Mouse (Mus musculus) T-helper 17 cell (primary cell): ENCODE results near the gene Slc39a11.

Experiments used
- in situ Hi-C, 2 experiments: fragments of 300-600 bp; cut with MboI, MseI; formaldehyde crosslinking; loops; 1 replicate in 1 of 2; 2 replicates in 1 of 2; pipeline ENCODE4 v1.15.1; 2025; ENCODE audit warnings: high pct_unique_total_duplicates in 2 of 2

Gene Slc39a11

DNA sequence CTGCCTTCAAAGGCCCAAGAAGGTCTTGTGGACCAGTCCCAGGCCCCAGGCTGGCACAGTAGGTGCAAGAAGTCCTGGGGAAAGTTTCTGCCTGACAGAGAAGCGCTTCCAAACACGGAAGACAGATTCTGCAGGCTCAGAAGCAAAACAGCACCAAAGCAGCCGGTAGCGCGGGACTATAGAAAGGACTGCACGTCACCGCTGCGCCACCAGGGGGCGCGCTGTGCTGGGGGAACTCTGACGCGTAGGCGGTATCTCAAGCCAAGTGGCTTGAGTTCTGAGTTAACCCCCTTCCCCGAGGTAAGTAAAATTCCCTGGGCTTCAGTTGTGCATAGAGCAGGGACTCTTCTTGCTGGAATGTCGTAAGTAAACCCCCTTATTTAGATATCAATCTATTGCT, 1.7 kb downstream of the Slc39a11 start:
- in situ Hi-C loops: no loop called here

DNA sequence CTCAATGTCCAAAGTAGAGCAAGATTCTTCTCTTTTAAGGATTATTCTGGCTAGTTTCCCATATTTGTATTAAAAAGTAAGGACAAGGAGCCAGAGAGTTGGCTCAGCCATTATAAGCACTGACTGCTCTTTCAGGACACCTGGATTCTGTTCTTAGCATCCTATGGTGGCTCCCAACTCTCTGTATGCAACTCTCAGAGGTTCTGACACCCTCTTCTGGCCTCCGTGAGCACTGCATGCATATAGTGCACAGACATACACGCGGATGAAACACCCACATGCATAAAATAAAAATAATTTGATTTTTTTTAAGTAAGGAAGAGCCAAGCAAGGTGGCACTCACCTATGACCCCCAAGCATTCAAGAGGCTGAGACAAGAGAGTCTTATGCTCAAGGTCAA, 4.7 kb downstream of the Slc39a11 start:
- in situ Hi-C loops: no loop called here

DNA sequence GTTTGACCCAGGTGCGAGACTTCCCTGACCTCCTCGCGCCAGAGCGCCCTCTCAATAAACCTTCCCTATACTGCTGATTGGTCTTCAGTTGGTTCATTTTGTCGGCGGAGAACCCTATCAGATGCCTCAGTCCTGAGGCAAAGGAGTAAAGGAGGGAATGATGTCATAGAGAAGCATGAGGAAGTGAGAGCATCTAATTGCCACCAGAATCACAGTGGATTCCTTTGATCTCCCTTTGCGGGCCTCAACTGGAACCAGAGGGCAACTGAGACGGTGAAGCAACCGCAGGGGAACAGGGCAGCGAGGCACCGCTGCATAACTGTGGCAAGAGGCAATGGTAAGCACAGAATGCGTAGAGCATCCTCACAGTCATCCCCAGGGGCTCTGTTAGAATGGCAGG, 11.2 kb downstream of the Slc39a11 start:
- in situ Hi-C loops: no loop called here

DNA sequence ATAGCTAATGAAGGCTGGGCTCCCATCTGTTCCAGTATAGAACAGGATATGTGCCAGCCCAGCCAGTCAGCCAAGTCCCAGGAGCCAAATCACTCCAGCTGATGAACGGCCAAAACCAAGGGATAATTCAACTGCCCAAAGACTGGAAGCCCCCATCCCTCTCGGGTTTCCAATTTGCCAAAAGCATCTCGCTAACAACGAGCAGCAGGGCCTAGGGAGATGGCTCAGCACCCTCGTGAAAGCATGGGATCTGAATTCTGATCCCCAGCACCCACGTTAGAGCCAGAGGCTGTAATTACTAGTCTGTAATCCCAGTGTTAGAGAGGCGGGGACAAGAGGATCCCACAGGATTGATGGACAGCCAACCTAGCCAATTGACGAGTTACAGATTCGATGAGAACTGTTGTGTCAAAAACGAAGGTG, 15.2 kb downstream of the Slc39a11 start:
- in situ Hi-C loops: no loop called here

DNA sequence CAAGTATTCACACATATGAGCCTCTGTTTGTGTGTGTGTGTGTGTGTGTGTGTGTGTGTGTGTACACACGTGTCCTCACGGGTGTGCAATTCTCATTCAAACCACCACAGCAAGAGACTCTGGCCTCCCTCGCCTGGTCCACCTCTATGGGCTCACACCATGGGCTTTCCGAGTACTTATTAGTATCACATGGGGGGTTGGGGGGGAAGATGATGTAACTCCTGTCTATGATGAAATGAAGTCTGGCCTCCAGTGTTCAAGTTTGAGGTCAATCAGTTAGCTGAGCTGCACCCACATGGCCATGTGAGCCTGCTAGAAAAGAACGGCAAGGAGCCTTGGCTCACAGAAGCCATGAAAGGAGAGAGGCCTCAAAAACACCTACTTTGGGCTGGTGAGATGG, 16.5 kb downstream of the Slc39a11 start:
- in situ Hi-C loops: no loop called here

DNA sequence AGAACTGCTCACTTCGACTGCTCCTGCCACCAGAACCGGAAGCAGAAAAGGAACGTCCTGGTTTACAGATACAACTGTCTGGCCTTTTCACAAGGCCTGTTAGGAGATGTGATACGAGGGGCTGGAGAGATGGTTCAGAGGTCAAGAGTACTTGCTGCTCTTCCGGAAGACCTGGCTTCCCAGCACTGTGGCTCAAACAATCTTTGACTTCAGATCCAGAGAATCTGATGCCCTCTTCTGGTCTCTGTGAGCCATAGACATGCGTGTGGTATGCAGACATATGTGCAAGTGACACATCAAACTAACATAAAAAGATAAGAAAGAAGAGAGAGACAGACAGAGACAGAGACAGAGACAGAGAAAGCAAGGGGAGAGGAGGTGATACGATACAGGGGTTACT, 17.6 kb downstream of the Slc39a11 start:
- in situ Hi-C loops: no loop called here

DNA sequence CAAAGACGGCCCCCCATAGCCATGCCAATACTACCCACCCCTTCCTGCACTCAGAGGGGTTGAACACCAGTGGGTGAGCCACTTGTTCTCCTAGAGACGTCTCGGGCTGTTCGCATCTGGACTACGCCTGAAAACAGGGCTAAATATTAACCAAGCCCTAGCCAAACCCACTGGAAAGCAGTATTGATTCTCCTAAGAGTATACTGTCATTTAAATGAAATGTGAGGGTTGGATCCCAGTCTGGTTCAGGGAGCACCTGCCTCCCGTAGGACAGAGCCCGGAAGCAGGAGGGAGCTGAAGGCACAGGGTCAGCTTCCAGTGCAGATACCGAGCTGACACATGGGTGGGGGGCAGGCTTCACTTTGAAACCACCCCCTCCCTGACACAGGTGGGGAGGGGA, 18.0 kb downstream of the Slc39a11 start:
- in situ Hi-C loops: no loop called here

DNA sequence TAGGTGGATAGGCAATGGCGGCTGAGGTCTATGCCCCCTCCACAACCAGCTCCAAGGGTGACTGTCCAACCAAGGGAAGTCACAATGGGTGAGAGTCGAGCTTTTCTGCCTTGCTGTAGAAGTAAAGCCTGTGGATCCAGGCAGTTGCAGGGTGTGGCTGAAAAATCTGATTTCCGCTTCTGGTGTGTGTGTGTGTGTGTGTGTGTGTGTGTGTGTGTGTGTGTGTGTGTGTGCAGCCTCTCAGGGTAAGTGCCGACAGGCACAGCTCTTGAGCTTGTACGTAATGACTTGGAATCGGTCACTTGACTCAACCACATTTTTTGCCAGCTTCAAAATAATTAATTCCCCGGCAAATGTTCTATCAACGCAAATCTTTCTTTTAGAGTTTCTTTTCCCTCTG, 18.6 kb downstream of the Slc39a11 start:
- in situ Hi-C loops: no loop called here

DNA sequence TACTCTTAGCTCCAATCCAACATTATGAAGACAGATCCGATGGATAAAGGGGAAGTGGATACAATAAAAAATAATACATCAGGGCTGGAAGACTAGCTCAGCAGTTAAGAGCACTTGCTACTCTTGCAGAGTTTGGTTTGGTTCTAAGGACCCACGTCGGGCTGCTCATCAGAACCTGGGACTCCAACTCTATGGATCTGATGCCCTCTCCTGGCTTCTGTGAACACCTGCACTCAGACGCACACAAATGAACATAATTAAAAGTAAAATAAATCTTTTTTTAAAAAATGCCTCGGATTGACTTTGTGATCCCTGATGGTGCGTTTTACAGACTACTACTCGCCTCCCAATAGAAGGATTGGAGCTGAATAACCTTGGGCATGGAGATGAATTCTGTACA, 19.2 kb downstream of the Slc39a11 start:
- in situ Hi-C loops: no loop called here

DNA sequence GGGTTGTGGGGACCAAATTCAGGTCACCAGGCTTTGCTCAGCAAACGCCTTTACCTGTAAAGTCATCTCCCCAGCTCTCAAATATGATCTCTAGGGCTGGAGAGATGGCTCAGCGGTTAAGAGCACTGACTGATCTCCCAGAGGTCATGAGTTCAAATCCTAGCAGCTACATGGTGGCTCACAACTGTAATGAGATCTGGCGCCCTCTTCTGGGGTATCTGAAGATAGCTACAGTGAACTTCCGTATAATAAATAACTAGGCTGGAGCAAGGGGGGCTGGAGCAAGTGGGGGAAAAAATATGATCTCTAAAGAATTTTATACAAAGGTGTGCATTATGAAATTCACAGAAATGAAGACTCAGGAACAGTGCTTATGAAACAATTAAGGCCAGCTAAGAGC, 22.1 kb downstream of the Slc39a11 start:
- in situ Hi-C loops: loop anchor here (5.0 kb wide), 3 partner anchors 330 to 450 kb away; no protein-coding TSS in a partner anchor

DNA sequence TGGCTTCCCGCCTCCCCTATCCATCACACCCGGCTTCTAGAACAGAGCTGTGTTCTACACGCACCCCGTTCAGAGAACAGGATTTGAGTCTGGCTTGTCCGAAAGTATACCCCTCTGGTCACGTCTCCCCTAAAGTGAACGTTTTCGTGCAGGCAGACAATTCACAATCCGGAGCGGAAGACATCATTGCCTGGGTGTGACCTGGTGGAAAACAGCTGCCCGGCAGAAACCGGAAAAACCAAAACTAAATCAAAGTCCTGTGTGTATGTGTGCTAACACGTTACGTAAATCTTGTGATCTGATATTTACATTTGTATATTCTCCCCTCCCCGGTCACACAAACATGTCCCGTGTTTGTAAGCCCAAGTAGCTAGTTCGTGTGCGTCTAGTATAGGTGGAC, 24.4 kb downstream of the Slc39a11 start:
- in situ Hi-C loops: loop anchor here (5.0 kb wide), 3 partner anchors 328 to 448 kb away; no protein-coding TSS in a partner anchor

DNA sequence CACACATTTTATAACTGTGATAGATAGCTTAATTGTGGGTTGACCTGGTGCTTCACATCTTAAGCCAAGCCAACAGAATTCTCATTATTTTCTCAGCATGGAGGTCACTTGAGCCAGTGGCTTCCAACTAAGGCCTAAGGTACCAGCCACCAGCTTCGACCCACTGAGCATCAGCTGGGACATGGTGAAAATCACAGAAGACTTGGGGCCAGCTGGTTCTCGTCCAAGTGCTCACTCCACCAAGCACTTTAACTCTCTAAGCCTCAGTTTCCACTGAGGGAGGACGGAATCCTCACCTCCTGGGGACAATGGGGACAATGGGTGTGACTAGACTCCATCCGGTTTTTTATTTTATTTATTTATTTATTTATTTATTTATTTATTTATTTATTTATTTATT, 27.9 kb downstream of the Slc39a11 start:
- in situ Hi-C loops: no loop called here

DNA sequence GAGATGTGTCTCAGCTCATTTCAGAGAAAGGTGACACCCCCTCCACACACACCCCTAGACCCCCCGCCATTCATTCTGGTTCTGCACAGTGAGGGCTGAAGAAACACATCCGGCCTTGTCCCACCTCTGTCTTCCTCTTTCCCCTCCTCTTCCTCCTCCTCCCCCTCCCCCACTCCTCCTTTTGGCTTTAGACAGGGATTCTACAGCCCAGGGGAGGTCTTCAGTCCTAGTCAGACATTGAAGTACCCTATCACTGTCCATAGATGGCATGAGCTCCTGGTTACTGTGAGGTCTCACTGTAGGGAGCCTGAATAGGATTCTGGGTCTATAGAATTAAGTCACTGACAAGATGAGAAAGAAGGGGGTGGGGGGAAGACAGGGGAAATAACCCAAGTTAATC, 28.9 kb downstream of the Slc39a11 start:
- in situ Hi-C loops: no loop called here

DNA sequence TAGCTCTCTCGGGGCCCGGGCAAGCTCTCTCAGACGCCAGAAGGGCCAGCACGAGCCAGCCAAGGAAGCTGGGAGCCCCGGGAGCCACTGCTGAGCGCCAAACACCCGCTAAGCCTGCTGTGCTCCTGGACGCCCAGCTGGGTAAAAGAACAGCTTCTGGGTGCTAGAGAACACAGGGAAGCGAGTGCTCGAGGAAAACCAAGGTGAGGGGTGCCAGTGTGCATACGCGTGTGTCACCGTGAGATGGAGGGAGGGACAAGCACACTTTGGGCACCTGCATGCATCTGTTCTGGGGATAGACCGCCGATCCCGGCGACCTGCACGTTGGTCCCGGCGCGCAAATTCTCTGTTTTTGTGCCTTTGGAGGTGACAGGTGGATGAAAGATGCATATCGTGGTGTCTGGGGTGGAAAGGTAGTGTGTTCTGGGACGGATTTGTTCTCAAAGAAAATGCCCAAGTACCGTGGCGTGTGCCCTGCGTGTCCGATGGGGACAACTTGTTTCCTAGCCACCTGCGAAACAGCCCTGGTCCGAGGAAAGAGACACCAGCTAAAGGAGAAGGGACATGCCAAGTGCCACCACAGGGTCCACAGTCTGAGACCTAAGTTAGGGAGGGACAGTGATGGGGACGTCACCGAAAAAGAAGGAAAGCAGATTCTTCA, 30.3 kb downstream of the Slc39a11 start:
- in situ Hi-C loops: loop anchor here (5.0 to 10.0 kb wide), 2 partner anchors 57 to 125 kb away; no protein-coding TSS in a partner anchor

DNA sequence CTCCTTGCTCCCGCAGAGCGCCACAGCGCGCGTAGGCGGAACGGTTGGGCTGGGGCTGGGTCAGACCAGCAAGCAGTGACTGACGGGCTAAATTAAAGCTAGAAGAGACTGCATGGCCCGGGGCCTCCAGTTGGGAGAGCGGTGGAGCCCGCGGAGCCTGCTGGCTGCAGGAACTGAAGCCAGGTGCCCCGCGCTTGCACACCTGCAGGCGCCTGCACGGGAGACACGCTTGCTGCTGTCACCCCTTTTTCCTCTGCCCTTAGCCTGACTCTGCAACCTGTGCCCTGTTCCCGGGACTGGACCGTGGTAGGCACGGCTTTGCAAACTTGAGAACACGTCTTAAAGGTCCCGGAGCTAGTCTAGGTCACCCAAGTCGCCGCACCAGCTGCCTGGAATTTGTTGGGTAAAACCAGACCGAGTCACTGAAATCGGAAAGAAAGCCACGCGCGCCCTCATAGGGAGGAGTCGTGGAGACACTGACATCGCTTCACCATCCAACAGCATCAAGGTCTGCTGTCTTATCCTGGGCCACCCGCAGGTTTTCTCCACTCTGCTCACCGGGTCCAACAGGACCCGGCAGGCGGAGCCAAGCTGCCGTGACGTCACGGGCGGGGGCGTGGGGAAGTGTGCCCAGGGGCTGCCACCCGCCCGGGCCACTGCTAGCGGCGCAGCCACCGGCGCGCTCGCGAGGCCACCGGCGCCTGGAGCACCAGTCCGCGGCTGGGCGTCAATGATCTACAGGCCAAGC, 31.0 kb downstream of the Slc39a11 start, which contains the start of gene Sstr2:
Gene Sstr2 (plus strand): TSS at position 671 of the 748 bp plus-strand sequence.
- in situ Hi-C loops: loop anchor here (5.0 to 10.0 kb wide), 2 partner anchors 57 to 124 kb away; no protein-coding TSS in a partner anchor

DNA sequence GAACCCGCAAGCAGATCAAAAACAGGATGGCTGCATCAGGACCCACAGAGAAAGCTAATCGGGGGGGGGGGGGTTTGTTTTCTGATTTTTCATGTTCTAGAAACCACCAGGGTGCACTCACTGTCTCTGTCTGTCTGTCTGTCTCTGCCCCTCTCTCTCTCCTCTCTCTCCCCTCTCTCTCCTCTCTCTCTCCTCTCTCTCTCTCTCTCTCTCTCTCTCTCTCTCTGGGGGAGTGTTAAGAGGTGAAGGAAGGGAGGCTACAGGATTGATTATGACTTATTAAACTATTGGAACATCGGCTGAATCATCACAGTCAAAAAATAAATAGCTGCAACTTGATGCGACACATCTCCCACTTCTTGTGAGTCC, 31.6 kb downstream of the Slc39a11 start:
- in situ Hi-C loops: loop anchor here (5.0 to 10.0 kb wide), 2 partner anchors 56 to 123 kb away; no protein-coding TSS in a partner anchor

DNA sequence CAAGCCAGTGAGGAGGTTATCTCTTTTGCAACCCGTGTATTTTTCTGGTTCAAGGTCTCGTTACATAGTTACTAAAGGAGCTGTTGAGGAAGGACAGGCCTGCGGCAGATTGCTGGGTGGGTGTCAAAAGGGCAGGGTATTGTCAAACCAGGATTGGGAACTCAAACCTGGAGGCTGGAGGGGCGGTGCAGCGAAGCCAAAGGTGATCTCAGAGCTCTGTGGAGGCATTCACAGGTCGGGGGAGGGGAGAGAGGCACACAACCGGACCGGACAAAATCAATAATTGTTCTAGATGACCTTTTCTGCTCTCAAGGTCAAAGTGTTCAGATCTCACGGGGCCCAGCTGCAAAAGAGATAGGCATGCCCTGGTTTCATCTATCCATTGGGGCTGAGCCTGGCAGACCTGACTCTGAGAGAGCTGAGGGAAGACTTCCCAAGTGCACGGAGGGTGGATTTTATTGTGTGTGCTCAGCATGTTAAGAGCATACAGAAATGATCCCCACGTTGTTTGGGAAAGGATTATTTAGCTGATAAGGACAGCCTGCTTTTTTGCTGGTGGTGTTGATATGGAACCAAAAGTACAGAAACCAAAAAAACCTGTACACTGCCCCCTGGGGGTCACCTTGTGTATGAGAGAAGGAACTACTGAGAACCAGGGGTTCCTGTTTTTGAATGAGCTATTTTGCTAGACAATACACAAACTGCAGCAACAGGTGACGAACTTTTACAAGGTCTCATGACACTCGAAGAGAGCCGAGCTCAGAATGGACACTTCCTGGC, 32.6 kb downstream of the Slc39a11 start:
- in situ Hi-C loops: loop anchor here (5.0 to 10.0 kb wide), 2 partner anchors 55 to 123 kb away; no protein-coding TSS in a partner anchor

DNA sequence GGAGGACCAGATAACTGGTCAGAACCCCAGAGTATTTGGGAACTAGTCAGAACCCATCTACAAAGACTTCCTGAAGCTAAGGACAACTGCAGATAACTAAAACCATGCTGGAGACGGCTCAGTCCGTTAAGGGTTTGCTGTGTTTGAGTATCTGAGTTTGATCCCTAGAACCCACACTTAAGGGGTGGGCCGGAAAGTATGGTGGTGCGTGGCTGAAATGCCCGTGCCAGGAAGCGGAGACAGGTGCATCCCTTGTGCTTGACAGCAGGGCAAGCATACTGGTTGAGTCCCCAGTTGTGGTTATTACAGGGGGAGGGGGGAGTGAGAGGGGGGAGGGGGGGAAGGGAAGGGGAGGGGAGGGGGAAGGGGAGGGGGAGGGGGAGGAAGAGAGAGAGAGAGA, 35.4 kb downstream of the Slc39a11 start:
- in situ Hi-C loops: loop anchor here (10.0 kb wide), 1 partner anchor 120 kb away; no protein-coding TSS in a partner anchor

DNA sequence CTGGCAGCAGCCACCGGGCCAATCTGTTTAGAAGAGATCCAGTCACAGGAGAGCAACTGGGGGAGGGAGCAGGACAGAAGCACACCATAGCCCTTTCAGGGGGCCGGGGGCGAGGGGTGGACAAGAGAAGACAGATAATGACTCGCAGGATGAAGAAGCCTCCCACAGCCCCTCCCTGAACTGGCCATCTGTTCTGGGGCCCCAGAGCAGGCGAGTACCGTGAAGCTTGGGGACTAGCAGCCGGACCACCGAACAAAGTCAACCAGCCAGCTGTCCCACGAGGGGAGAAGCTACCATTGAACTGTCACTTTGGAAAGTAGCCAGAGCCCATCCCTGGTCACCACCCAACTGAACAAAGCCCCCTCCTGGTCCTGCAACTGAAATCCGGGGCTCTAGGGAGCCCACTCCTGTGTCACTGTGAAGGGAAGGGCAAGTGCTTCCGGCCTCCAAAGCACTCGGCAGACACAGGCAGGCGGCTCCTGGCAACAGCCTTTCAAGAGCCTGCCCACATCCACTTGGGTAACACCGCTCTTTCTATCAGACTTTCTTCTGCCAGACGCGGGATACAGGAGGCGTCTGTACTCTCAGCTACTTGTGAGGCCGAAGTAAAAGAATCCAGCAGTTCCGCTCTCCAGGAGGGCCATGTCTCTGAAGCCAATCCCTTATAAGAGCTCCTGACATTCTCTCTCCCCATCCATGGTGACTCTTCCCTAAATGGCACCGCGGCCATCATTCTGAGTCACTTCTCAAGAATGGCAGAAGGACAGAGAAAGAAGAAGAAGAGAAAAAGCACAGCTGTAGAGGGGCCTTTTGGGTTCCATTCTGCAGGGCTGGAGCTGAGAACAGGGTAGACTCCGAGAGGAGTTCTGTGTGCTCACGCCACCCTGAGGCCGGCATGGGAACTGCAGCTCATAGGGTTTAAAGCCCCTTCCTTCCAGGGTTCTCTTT, 37.9 kb downstream of the Slc39a11 start:
- in situ Hi-C loops: loop anchor here (10.0 kb wide), 1 partner anchor 117 kb away; no protein-coding TSS in a partner anchor

DNA sequence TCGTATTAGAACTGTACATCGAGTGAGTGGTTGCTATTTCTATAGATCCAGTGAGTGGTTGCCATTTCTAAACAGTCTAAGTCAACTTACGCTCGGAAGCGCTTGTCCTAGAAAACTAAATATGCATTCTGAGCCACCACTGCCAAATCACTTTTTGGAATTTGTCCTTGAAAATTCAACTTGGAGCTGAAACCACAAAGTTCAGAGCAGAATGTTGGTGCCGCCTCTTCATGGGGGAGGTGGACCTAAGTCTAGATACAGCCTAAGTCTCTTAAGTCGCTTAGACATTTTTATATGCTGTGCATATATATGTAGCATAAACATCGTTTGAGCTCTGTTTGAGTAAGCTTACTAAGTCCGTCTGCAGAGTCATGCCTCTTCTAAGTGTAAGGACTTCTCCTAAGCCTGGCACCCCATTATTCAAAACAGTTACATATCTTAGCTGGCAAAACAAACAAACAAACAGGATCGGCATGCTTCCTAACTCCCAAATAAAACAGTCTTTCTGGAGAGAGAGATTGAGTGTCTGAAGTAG, 38.7 kb downstream of the Slc39a11 start:
- in situ Hi-C loops: loop anchor here (10.0 kb wide), 1 partner anchor 116 kb away; no protein-coding TSS in a partner anchor
